Mouse (Mus musculus) layer of hippocampus, adult 9-11 months (tissue): ENCODE measurements at regions not wholly inside any gene's neighbourhood (a gene's known extent, or its start where the extent isn't known, plus 50 kb on each side); places are given as distances from the start of the nearest gene placed in this dataset.

Experiments used
- DNase-seq: peaks from one replicate; pipeline ENCODE4 v3.0.0; 2022

DNA sequence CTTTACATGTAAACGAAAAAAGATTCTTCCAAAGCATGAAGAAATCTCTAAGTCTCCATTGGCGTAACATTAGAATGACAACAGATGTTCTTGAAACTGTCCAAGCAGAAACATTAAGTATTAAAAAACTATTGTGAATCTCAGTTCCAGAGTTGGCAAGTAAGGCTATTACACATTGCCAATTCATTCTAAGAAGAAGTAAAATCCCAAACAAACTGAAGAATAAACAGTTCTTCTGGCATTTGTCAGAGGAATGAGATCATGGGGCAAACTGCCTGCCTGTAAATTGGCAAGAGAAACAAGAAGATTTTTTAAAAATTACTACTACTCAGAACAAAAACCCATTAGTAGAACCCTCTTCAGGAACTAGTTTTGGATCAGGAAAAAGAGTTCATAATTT, 680.1 kb downstream of the Nova1 start:
- DNase-seq: no peak

GRCm38 (mm10) chr12:46125867-46126266, 692.9 kb downstream of the Nova1 start:
- no peak for DNase-seq

DNA sequence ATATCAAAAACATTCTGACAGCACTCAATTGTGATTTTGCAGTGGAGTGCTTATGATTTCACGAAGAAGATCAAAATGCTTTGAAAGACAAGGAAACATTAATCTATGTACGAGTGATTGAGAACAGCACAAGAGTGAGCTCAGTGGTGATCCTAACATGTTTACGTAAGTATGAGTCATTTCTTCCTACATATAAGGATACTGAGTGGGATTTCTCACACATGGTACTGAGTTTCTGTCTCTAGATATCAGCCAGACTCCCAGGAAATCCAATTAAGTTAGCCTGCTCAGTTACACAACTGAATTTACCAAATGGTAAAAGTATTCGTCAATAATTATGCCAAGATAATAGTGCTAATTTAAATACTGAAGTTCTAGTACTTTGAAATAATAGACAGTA, 707.4 kb downstream of the Nova1 start:
- peak; percentile 5 for DNase-seq

GRCm38 (mm10) chr12:46083356-46083755, 735.4 kb downstream of the Nova1 start:
- no peak for DNase-seq

DNA sequence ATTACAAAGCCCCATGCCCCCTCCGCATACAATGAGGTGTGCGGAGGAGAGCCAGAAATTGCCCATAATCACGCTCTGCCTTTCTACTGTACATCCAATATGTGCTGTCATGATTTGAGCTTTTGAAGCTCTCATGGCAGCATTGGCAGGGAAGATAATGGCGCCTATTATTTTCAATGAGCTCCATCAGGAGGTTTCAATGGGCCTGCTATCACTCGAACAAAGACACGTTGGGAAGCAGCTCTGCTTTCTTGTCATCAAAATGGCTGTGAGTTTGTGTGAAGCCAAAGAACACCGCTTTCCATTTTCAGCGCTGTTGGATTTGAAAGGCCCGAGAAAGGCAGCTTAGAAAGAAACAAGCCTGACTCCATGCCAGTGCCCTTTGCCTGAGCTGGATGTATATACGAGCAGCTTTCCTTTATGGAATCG, 742.9 kb downstream of the Nova1 start:
- no peak for DNase-seq

- no peak for DNase-seq
Measured at GRCm38 (mm10) chr12:46075355-46075754, 743.4 kb downstream of the Nova1 start.

- DNase-seq: no peak
Measured at GRCm38 (mm10) chr12:46066896-46067295, 751.8 kb downstream of the Nova1 start.

DNA sequence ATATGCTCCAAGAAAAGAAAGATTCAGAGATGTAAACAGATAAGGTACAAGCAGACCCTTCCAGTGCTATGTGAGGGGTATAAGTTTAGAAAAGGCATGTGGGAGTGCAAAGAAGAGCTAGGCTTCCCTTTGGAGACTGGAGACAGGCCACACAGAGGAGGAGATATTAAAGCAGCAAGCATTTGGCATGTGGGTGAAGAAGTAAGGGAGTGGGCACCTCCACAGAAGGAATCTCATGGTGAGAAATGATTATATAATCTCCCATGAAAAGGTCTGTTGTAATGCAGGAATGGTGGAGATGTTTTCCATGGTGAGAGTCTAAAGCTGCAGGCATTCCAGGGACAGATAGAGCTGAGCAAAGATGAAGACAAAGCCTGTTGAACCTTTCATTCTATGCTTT, 778.1 kb downstream of the Nova1 start:
- DNase-seq: peak; percentile 62

DNA sequence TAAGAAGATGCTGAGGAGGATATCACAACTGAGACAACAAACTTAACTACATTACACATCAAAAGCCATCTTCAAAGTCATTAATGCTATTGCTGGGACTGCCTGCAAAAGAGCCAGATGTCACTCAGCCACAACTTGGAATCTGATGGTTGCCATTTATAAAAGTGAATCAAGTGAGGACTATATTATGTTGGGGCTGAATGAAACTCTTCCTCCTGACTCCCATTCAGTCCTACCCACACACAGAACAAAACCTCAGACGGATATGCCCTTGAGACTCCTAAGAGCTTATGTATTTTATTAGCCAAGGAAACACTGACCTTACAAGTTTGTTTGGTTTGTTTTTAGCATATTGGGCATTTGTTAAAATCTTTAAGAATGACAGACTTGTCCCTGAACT, 778.5 kb downstream of the Nova1 start:
- DNase-seq: no peak

DNA sequence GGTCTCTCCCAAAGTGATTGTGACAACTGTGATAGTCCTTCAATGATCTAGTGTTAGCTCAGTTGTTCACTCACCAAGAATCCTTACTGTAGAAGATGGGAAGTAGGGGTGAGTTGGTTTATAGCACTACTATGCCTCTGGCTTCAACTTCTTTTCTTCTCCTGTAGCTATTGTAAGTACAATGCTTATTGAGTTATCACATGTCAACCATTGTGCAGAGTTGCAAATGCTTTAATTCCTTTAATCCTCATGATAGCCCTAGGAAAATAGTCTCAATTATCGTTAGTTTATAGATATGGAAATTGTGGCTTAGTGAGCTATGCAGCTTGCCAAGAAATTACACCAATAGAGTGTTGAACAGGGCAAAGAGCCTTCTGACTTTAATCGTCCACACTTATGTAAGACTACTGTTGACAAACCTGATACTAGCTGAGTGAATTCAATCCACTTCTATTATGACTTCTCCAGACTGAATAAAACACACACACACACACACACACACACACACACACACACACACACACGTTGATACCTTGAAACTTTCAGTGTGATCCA, 782.1 kb downstream of the Nova1 start:
- no peak for DNase-seq

- no peak for DNase-seq
Measured at GRCm38 (mm10) chr12:46025266-46025665, 793.5 kb downstream of the Nova1 start.

DNA sequence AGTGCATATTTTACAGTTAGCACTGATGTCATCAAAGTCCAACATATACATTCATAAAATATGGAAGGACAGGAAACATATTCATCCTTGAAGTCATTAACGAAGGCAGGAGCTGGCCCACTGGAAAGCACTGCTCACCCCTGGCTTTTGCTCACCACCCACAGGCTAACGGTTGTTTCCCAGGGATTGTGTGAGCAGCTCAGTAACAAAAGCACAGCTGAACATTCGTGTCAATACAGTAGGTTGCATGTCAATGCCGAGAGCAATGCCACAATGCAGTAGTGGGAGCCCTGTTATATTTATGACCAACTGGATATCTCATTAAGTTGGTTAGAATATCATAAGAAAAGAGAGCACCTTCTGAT, 797.2 kb downstream of the Nova1 start:
- DNase-seq: no peak

- DNase-seq: no peak
Measured at GRCm38 (mm10) chr12:46020835-46021545, 797.7 kb downstream of the Nova1 start.

DNA sequence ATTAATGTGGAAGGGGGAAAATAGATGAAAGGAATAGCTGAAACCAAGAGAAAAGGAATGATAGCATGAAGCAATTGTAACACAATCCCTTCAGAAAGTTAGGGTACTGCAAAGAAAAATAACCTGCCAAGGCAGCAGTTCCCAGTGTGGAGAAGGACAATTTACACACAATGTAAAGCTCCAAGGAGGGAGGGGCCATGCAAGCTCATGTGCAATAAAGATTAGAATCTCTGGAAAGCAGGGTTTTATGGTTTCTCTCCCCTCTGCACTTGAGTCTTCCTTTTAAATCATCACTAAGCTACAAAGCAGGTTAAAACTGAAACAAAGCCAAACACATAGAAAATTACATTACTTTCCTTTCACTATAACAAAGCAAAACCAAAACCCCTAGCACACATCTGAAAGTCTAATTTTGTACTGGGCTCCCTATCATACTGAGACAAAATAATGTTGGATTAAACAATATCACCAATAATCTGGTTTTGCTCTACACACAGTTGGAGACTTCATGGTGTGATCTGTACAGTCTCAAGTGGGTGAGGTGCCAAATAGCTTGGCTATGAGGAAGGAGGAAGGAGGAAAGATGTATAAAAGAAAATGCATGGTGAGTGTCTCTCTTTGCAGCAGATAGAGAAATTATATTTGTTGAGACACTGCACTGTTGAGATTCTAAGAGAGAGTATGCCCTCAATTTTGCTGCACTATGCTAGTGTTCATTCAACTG, 840.9 kb downstream of the Nova1 start:
- no peak for DNase-seq

GRCm38 (mm10) chr12:45975780-45976179, 842.9 kb downstream of the Nova1 start:
- DNase-seq: no peak

DNA sequence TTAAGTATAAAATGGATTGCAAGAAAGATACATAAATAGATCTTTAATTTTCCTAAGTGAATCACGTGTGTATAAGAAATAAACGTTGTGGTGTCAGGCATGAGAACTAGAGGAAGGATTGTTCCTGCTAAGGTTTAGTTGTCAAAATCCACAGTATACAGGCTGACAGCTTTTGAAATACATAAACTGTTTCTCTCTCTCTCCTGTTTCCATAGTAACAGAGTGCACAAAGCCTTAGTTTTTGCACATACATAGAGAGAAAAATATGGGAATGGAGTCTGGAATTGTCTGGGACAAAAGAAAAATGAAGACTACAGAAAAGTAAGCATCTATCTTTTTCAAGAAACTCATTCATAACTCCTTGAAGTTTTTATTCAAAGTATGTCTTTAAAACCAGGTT, 848.3 kb downstream of the Nova1 start:
- no peak for DNase-seq

- DNase-seq: no peak
Measured at GRCm38 (mm10) chr12:45969881-45970280, 848.8 kb downstream of the Nova1 start.

DNA sequence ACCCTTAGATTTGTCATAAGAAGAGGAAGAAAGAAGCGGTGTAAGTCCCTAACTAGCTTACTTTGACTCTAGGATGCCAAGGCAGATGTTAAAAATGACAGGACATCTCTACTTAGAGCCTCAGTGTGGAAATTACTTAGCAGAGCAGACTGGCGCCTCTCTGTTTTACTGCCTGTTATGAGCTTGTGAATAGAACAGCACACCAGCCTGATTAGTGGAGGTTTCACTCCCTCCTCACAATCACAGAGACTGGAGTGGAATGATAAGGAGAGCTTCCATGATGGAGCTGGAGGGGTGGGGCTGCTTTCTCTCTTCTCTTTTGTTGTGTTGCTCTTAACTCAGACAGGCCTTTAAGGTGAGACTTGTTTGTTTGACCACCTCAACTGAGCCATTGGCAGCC, 871.8 kb downstream of the Nova1 start:
- DNase-seq: no peak

- no peak for DNase-seq
Measured at GRCm38 (mm10) chr12:45944464-45944863, 870.0 kb upstream of the Stxbp6 start.

- DNase-seq: no peak
Measured at GRCm38 (mm10) chr12:45942402-45942801, 867.9 kb upstream of the Stxbp6 start.

DNA sequence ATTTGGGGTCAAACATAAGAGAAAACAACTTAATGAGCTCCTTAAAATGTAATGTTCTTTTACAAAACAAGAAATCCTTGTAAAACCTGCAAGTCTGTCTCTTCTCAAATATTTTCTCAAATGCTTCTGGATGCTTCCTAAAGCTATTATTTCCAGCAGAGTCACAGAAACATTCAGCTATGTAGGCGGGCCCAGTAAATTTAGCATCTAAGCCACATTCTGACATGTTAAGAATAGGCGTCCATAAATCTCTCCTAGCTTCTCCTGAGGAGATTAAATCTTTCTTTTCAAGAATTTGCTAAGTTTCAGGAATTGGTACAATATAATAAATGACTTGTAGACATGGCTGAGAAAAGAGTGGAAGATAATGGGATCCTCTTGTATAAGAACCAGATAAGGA, 858.9 kb upstream of the Stxbp6 start:
- no peak for DNase-seq

GRCm38 (mm10) chr12:45932251-45932650, 857.7 kb upstream of the Stxbp6 start:
- DNase-seq: peak; percentile 14

- DNase-seq: peak; percentile 19
Measured at GRCm38 (mm10) chr12:45929760-45930150, 855.2 kb upstream of the Stxbp6 start.

DNA sequence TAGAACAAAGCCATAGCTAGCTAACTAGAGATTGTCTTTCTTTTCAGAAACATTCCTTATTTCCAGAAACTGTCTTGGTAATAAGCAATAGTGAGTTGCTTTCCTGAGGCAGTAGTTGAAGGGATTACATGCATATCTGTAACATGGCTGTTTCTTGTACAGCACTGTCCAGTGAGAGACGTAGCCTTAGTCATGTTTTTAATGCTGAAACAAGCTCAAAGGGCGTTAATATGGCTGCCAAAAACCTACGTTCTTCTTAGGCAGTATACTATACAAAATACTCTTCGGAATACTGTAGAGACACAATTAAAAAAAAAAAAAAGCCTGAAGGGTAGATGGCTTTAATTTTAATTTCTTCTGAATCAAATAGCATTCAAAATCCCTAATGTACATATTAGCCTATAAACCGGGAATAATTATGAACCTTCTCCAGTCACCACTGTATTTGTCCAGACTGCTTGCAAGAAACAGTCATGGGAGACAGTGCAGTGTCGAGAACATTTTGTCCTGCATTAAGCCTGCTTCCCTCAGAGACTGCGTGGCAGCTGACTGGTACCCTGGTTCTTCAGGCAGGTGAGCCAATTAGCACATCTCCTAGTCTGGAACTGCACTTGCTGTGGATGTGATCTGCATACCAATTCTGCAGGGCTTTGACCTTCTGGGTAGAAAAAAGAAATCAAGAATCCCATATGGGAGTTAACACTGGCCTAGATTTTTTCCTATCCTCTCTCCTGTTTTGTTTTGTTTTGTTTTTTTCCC, 854.7 kb upstream of the Stxbp6 start:
- DNase-seq: no peak
